Mouse (Mus musculus) kidney, embryonic 15.5 days (tissue): ENCODE results near the gene Adsl. TPM values are rescaled to one million over a fixed set of nuclear protein-coding genes. Genes with fewer than 3 reads are reported as not detected.
A peak's percentile ranks its signal among the peaks of the same experiment; 100 is the strongest.
"Not testable (repeated sequence)": the region's sequence is repeated elsewhere in the genome, so short reads cannot be mapped to it uniquely, and the experiment has no call there.

Experiments used
- ATAC-seq: fragments of 200-750 bp; cut with Nextera tagmentation; replicated peaks from 2 replicates; pipeline ENCODE4 v1.8.0; 2017; ENCODE audit warnings: moderate TSS enrichment; ENCODE audit not compliant: low FRiP score
- H3K27ac ChIP-seq: fragments of 300-500 bp; sonication (generic); 2 replicates; pipeline ENCODE4 v1.5.1; 2015; ENCODE audit warnings: mild to moderate bottlenecking, inconsistent platforms
- H3K27me3 ChIP-seq: fragments of 300-500 bp; sonication (generic); 2 replicates; pipeline ENCODE4 v1.6.1; 2015; ENCODE audit warnings: inconsistent platforms
- H3K36me3 ChIP-seq: fragments of 300-500 bp; sonication (generic); 2 replicates; pipeline ENCODE4 v1.6.1; 2015; ENCODE audit warnings: inconsistent platforms
- H3K4me1 ChIP-seq: fragments of 300-500 bp; sonication (generic); 2 replicates; pipeline ENCODE4 v1.6.1; 2015; ENCODE audit warnings: inconsistent platforms
- H3K4me2 ChIP-seq: fragments of 300-500 bp; sonication (generic); 2 replicates; pipeline ENCODE4 v1.6.1; 2015; ENCODE audit warnings: moderate library complexity, mild to moderate bottlenecking, inconsistent platforms
- H3K4me3 ChIP-seq: fragments of 300-500 bp; sonication (generic); replicated peaks from 2 replicates; pipeline ENCODE4 v1.5.1; 2015; ENCODE audit warnings: mild to moderate bottlenecking, inconsistent platforms
- H3K9ac ChIP-seq: fragments of 300-500 bp; sonication (generic); 2 replicates; pipeline ENCODE4 v1.6.1; 2015; ENCODE audit warnings: mild to moderate bottlenecking, inconsistent platforms
- H3K9me3 ChIP-seq: fragments of 300-500 bp; sonication (generic); replicated peaks from 2 replicates; pipeline ENCODE4 v1.6.1; 2016; ENCODE audit warnings: inconsistent platforms
- WGBS: fragments of 180-500 bp; shearing (Covaris S2); methylation state at CpG from one replicate; pipeline ENCODE4 v1.1.7; 2015; ENCODE audit warnings: mixed read lengths; 5-methylcytosine and 5-hydroxymethylcytosine counted together
- polyA plus RNA-seq: library from polyadenylated mRNA; unstranded; fragments of >200 nt; fragmentation: Nextera tagmentation; extraction: Ambion mirVana; gene quantifications from 2 replicates; pipeline ENCODE4 v1.2.1, GENCODE M21; 2015

Adsl gene
- polyA plus RNA-seq, 1 experiment from 2014 or later, result 178 TPM

GRCm38 (mm10) chr15:80924211-80924610 lies 24.1 kb upstream of the Adsl start:
- no peak for ATAC-seq
- no peak overlapping the region for H3K4me2 ChIP-seq

GRCm38 (mm10) chr15:80928811-80929355 lies 19.4 kb upstream of the Adsl start:
- H3K9ac ChIP-seq, result no peak overlapping the region
- peaks cover 77% of the 10 kb centered on the region for H3K36me3 ChIP-seq
- H3K27ac ChIP-seq, result no peak overlapping the region
- H3K4me1 ChIP-seq, result no peaks in the 10 kb centered on the region
- 83% methylated on average over 20 of the region's 20 CpGs for WGBS
- no peak for ATAC-seq
- no peak overlapping the region for H3K4me2 ChIP-seq
- no peaks in the 10 kb centered on the region for H3K27me3 ChIP-seq
- H3K9me3 ChIP-seq, result no peaks in the 10 kb centered on the region
- H3K4me3 ChIP-seq, result no peak overlapping the region

More at GRCm38 (mm10) chr15:80924211-80924610, 24.1 kb upstream of the Adsl start:
- H3K4me1 ChIP-seq, result no peaks in the 10 kb centered on the region
- no peak overlapping the region for H3K4me3 ChIP-seq
- H3K9ac ChIP-seq, result no peak overlapping the region
- no peaks in the 10 kb centered on the region for H3K27me3 ChIP-seq
- no peaks in the 10 kb centered on the region for H3K9me3 ChIP-seq
- no peak overlapping the region for H3K27ac ChIP-seq
- peaks cover 86% of the 10 kb centered on the region for H3K36me3 ChIP-seq
- 89% methylated on average over 2 of the region's 2 CpGs for WGBS

GRCm38 (mm10) chr15:80930048-80930571 lies 18.2 kb upstream of the Adsl start:
- peaks cover 72% of the 10 kb centered on the region for H3K36me3 ChIP-seq

GRCm38 (mm10) chr15:80930676-80931320 lies 17.5 kb upstream of the Adsl start:
- H3K36me3 ChIP-seq, result peaks cover 74% of the 10 kb centered on the region
- not testable (repeated sequence) for H3K9ac ChIP-seq, H3K4me1 ChIP-seq, H3K4me3 ChIP-seq, H3K27me3 ChIP-seq, ATAC-seq, H3K27ac ChIP-seq, H3K9me3 ChIP-seq, H3K4me2 ChIP-seq
- 87% methylated on average over 23 of the region's 23 CpGs for WGBS

More at GRCm38 (mm10) chr15:80930048-80930571, 18.2 kb upstream of the Adsl start:
- H3K9ac ChIP-seq, result no peak overlapping the region
- 48% methylated on average over 14 of the region's 16 CpGs for WGBS
- no peak overlapping the region for H3K27ac ChIP-seq
- no peak overlapping the region for H3K4me3 ChIP-seq
- H3K27me3 ChIP-seq, result no peaks in the 10 kb centered on the region
- no peak overlapping the region for H3K4me2 ChIP-seq
- ATAC-seq, result peak; percentile 33; the same call in 1 of the 2 replicates
- H3K9me3 ChIP-seq, result no peaks in the 10 kb centered on the region
- no peaks in the 10 kb centered on the region for H3K4me1 ChIP-seq

GRCm38 (mm10) chr15:80931345-80931960 lies 16.8 kb upstream of the Adsl start:
- no peak overlapping the region for H3K9ac ChIP-seq
- no peak overlapping the region for H3K27ac ChIP-seq
- WGBS, result 91% methylated on average over 9 of the region's 9 CpGs
- H3K4me3 ChIP-seq, result no peak overlapping the region
- H3K4me2 ChIP-seq, result no peak overlapping the region
- ATAC-seq, result no peak
- H3K27me3 ChIP-seq, result no peaks in the 10 kb centered on the region
- H3K4me1 ChIP-seq, result no peaks in the 10 kb centered on the region
- H3K36me3 ChIP-seq, result peaks cover 74% of the 10 kb centered on the region
- no peaks in the 10 kb centered on the region for H3K9me3 ChIP-seq

- Histone ChIP-seq H3K9ac (no peak overlapping the region), H3K4me1 (no peaks in the 10 kb centered on the region), H3K27ac (no peak overlapping the region), H3K36me3 (peaks cover 55% of the 10 kb centered on the region), H3K9me3 (no peaks in the 10 kb centered on the region), H3K4me2 (no peak overlapping the region), H3K27me3 (no peaks in the 10 kb centered on the region), H3K4me3 (no peak overlapping the region)
- no peak for ATAC-seq
- 91% methylated on average over 5 of the region's 5 CpGs for WGBS
Measured at GRCm38 (mm10) chr15:80934841-80935240, 13.4 kb upstream of the Adsl start.

GRCm38 (mm10) chr15:80936686-80937085 lies 11.6 kb upstream of the Adsl start:
- Histone ChIP-seq H3K9me3 (no peaks in the 10 kb centered on the region), H3K27me3 (no peaks in the 10 kb centered on the region), H3K36me3 (peaks cover 44% of the 10 kb centered on the region), H3K4me3 (no peak overlapping the region), H3K27ac (no peak overlapping the region; the same call in 1 of the 2 replicates), H3K4me1 (no peaks in the 10 kb centered on the region), H3K9ac (no peak overlapping the region), H3K4me2 (no peak overlapping the region)
- no peak for ATAC-seq
- 78% methylated on average over 3 of the region's 3 CpGs for WGBS

GRCm38 (mm10) chr15:80938615-80939014 lies 9.7 kb upstream of the Adsl start:
- no peak for ATAC-seq
- H3K4me1 ChIP-seq, result no peaks in the 10 kb centered on the region
- H3K27ac ChIP-seq, result no peak overlapping the region
- peaks cover 31% of the 10 kb centered on the region for H3K36me3 ChIP-seq
- no peaks in the 10 kb centered on the region for H3K27me3 ChIP-seq
- 79% methylated on average over 4 of the region's 4 CpGs for WGBS
- H3K9me3 ChIP-seq, result no peaks in the 10 kb centered on the region
- no peak overlapping the region for H3K4me2 ChIP-seq
- H3K4me3 ChIP-seq, result no peak overlapping the region
- H3K9ac ChIP-seq, result no peak overlapping the region

GRCm38 (mm10) chr15:80939401-80939800 lies 8.9 kb upstream of the Adsl start:
- no peak overlapping the region for H3K4me3 ChIP-seq
- H3K4me1 ChIP-seq, result no peaks in the 10 kb centered on the region
- no peak overlapping the region for H3K9ac ChIP-seq
- H3K4me2 ChIP-seq, result no peak overlapping the region
- H3K9me3 ChIP-seq, result no peaks in the 10 kb centered on the region
- H3K27ac ChIP-seq, result no peak overlapping the region
- peaks cover 23% of the 10 kb centered on the region for H3K36me3 ChIP-seq
- WGBS, result 78% methylated on average over 5 of the region's 5 CpGs
- no peaks in the 10 kb centered on the region for H3K27me3 ChIP-seq
- ATAC-seq, result no peak

- 87% methylated on average over 6 of the region's 6 CpGs for WGBS
- no peak for ATAC-seq
Measured at GRCm38 (mm10) chr15:80941468-80942040, 6.7 kb upstream of the Adsl start.

GRCm38 (mm10) chr15:80945851-80946250 lies 2.4 kb upstream of the Adsl start:
- Histone ChIP-seq H3K4me3 (no peak overlapping the region), H3K9me3 (no peaks in the 10 kb centered on the region), H3K27me3 (no peaks in the 10 kb centered on the region), H3K4me2 (no peak overlapping the region), H3K36me3 (no peaks in the 10 kb centered on the region; the same call in 1 of the 2 replicates), H3K27ac (no peak overlapping the region), H3K9ac (no peak overlapping the region), H3K4me1 (peaks cover 12% of the 10 kb centered on the region)
- ATAC-seq, result no peak
- 67% methylated on average over 3 of the region's 3 CpGs for WGBS

More at GRCm38 (mm10) chr15:80941468-80942040, 6.7 kb upstream of the Adsl start:
- H3K4me2 ChIP-seq, result no peak overlapping the region
- H3K9ac ChIP-seq, result no peak overlapping the region
- no peak overlapping the region for H3K4me3 ChIP-seq
- no peak overlapping the region for H3K27ac ChIP-seq
- H3K4me1 ChIP-seq, result no peaks in the 10 kb centered on the region
- peaks cover 8% of the 10 kb centered on the region for H3K36me3 ChIP-seq
- H3K9me3 ChIP-seq, result no peaks in the 10 kb centered on the region
- H3K27me3 ChIP-seq, result no peaks in the 10 kb centered on the region

GRCm38 (mm10) chr15:80949431-80949830 lies 1.1 kb downstream of the Adsl start:
- H3K4me2 ChIP-seq, result peak overlapping the region; percentile 70

More at GRCm38 (mm10) chr15:80949431-80949830, 1.1 kb downstream of the Adsl start:
- peak overlapping the region; percentile 77 for H3K4me3 ChIP-seq
- no peak for ATAC-seq
- 55% methylated on average over 4 of the region's 4 CpGs for WGBS
- no peak overlapping the region for H3K27ac ChIP-seq
- H3K9ac ChIP-seq, result peak overlapping the region; percentile 73
- H3K4me1 ChIP-seq, result peaks cover 12% of the 10 kb centered on the region
- peaks cover 25% of the 10 kb centered on the region for H3K36me3 ChIP-seq
- H3K27me3 ChIP-seq, result no peaks in the 10 kb centered on the region
- no peaks in the 10 kb centered on the region for H3K9me3 ChIP-seq
